Mouse (Mus musculus) monocyte, adult 2 months (primary cell): ENCODE measurements around the gene Taar8a.
"Not testable (repeated sequence)": the region's sequence is repeated elsewhere in the genome, so short reads cannot be mapped to it uniquely, and the experiment has no call there.

Experiments used
- DNase-seq, 2 experiments: peaks; one replicate each; pipeline ENCODE4 v3.0.0; 2022; ENCODE audit warnings: low spot score in 2 of 2, low read depth in 1 of 2

The Taar8a gene

DNA sequence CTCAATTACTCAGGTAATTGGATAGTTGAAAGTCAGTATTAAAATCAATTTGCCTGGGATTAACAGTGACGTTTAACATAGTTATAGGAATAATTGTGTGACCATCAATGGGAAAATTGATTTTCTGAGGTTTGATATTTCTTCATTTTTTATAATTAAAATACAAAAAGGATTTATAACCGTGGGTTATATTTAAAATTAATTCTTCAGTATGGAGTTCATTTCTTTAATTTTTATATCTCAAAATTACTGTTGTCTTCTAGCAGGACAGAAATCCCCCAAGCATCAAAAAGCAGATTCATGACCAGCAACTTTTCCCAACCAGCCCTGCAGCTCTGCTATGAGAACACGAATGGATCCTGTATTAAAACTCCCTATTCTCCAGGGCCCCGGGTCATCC is at the start of gene Taar8a:
Taar8a (plus strand) TSS at position 301 of the 400 bp plus-strand sequence.
- DNase-seq, result not testable (repeated sequence)

DNA sequence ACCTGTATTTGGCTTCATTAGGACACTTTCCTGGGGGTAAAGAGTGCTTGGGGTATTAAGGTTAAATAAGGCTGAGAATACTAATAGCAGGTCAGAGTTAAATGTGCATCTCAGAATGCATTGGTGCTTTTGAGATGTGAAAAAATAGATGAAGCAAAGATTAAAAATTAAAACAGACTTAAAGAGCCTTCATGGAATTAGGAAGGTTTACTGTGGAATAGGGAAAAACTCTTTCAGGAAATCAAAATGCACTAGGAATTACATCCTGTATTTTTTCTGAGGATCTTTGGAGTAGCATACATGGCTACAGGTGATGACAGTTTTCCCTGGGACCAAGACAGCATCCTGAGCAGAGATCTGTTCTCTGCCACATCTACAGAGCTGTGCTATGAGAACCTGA is 49.4 kb upstream of the Taar8a start, which contains the start of gene Taar7d:
Taar7d (plus strand) TSS at position 301 of the 400 bp plus-strand sequence.
- DNase-seq, result no peak

DNA sequence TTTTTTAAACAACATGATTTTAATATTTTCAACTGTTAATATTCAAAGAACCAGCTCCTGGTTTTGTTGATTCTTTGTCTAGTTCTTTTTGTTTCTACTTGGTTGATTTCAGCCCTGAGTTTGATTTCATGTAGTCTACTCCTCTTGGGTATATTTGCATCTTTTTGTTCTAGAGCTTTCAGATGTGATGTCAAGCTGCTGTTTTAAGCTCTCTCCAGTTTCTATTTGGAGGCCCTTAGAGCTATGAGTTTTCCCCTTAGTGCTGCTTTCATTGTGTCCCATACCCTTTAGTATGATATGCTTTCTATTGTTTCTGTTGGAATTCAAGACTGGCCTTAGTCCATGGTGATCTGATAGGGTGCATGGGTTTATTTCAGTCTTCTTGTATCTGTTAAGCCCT is 45.0 kb upstream of the Taar8a start:
- DNase-seq, result no peak

DNA sequence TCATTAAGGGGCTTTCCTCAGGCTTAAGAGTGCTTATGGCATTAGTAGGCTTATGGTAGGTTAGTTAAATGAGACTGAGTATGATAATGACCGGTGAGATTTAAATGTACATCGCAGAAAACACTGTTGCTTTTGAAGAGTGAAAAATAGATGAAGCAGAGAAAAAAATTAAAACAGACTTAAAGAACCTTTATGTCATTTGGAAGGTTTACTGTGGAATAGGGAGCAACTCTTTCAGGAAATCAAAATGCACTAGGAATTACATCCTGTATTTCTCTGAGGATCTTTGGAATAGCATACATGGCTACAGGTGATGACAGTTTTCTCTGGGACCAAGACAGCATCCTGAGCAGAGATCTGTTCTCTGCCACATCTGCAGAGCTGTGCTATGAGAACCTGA is 39.0 kb upstream of the Taar8a start, which contains the start of gene Taar7e:
Taar7e (plus strand) TSS at position 301 of the 400 bp plus-strand sequence.
- DNase-seq, result no peak

DNA sequence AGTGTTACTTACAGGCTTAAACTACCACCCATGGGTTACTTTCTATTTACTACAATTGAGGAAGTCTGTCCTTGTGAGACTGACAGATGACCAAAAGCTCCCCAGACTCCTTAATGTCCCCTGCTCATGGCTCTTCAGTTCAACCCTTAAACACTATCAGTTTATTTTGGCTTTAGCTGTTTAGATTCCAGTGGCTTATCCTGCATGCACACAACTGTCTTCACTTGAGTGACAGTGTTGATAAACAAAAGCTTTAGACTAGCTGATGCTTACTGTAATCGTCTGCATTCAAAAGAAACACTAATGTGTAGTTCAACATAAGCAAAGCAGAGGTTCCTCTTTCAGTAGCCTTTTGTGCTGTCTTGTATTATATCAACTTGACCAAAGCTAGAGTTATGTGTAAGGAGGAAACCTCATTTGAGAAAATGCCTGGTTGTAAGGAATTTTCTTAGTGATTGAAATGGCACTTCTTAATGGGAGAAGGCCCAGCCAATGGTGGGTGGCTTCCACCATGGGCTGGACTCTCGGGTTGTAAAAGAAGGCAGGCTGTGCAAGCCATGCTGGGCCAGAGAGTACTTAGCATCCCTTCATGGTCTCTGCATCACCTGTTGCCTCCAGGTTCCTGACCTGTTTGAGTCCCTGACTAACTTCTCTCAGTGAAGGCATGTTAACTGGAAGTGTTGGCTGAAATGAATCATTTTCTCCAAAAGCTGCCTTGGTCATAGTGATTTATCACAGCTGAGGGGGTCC is 36.0 kb upstream of the Taar8a start:
- no peak for DNase-seq

- no peak for DNase-seq
Measured at GRCm38 (mm10) chr10:24049210-24049609, 27.1 kb upstream of the Taar8a start, which contains the start of gene Taar7f. Taar7f (plus strand) TSS chr10:24049510.

DNA sequence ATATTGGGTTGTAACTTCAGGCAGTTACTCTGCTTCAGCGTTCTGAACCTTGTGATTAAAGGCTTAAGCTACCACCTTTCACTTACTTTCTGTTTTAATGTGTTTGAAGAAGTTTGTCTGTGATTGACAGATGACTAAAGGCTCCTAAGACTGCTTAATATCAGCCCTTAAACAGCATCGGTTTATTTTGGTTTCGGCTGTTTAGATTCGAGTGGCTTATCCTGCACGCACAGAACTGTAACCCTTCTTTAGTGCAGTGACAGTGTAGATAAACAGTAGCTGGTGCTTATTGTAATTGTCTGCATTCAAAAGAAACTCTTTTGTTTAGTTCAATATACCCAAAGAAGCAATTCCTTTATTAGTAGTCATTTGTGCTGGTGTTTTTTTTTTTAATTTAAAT is 24.3 kb upstream of the Taar8a start:
- no peak for DNase-seq

- DNase-seq, result no peak
Measured at GRCm38 (mm10) chr10:24058986-24059385, 17.3 kb upstream of the Taar8a start.

DNA sequence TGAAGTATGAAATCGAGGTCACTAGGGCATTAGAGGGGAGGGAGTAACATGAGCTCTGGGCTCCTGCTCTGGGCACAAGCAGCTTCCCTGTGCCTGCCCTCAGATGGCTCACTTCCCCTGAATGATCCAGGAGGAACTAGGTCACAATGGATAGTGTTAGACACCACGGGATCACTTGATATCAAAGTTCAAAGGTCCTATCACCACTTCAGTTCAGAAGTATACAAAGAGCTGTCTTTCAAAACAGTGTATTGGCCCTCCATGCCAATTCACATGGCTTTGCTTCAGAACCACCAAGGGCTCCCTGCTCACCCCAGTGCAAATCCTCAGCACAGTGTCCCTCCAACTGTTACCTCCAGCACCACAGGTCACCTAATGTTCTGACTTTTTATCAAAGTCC is 1.5 kb upstream of the Taar8a start:
- DNase-seq, result not testable (repeated sequence)

DNA sequence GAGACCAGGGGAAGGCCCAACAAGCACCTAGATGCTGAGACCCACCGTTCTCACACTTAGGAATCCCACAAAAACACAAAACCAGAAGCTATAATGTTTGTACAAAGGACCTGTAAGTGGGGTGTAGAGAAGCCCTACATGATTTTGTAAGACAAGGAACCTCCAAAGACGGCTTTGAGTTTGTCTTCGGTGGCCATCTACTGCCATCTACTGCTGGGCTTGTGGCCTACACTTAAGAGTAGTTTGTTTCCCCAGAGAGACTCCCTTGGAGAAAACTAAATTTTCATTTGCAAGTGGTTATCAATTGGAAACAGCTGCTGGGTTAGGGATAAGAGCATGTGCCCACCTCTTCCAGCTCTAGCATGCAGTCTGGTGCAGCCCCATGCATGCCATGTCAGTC is 3.9 kb downstream of the Taar8a start:
- DNase-seq, result no peak

DNA sequence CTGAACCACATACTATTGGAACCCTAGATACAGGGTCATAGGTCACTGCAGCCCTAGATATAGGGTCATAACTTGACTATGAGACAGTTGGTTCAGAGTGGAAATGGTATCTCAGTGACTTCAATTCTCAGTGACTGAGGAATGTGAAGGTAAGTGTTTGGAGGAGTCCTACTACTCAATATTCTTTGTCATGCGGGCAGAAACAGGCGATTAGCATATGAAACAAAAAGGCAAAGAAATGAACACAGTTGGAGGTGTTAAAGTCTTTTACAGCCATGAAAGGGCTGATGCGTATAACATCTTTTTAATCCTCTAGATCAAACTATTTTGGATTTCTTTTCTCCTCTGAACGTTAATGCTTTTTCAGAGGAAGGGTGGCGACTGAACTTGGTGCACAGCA is 9.6 kb downstream of the Taar8a start:
- no peak for DNase-seq

- DNase-seq, result no peak
Measured at GRCm38 (mm10) chr10:24086555-24086954, 10.3 kb downstream of the Taar8a start.

- no peak for DNase-seq
Measured at GRCm38 (mm10) chr10:24087168-24087567, 10.9 kb downstream of the Taar8a start.

- DNase-seq, result no peak
Measured at GRCm38 (mm10) chr10:24092194-24092593, 15.9 kb downstream of the Taar8a start, which contains the start of gene Taar8b. Taar8b (minus strand) TSS chr10:24092294.

GRCm38 (mm10) chr10:24097010-24097409 is 20.7 kb downstream of the Taar8a start:
- not testable (repeated sequence) for DNase-seq

- not testable (repeated sequence) for DNase-seq
Measured at GRCm38 (mm10) chr10:24101812-24102211, 25.5 kb downstream of the Taar8a start, which contains the start of gene Taar8c. Taar8c (minus strand) TSS chr10:24101912.

DNA sequence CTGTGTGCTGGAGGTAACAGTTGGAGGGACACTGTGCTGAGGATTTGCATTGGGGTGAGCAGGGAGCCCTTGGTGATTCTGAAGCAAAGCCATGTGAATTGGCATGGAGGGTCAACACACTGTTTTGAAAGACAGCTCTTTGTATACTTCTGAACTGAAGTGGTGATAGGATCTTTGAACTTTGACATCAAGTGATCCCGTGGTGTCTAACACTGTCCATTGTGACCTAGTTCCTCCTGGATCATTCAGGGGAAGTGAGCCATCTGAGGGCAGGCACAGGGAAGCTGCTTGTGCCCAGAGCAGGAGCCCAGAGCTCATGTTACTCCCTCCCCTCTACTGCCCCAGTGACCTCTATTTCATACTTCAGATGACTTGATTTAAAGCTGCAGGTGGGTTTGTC is 27.0 kb downstream of the Taar8a start:
- DNase-seq, result not testable (repeated sequence)

GRCm38 (mm10) chr10:24107747-24108146 is 31.4 kb downstream of the Taar8a start:
- DNase-seq, result no peak

DNA sequence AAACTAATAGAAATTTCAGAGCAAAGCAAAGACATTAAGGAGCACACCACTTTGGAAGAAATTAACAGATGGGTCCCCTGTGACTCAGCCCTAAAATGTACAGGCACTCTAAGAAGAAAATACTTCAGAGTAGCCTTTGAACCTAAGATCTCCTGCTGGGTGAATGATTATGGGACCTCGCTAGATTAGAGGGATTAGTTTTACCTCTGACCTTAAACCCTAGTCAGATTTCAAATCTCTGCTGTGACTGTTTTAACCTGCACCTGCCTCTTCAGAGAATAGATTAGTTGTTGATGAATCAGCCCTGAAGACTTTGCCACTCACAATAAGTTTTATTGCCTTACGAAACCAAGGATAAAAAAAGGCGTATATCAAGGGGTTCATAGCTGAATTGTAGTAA is 31.9 kb downstream of the Taar8a start:
- DNase-seq, result no peak

- DNase-seq, result not testable (repeated sequence)
Measured at GRCm38 (mm10) chr10:24109434-24109833, 33.1 kb downstream of the Taar8a start, which contains the start of gene Taar9. Taar9 (minus strand) TSS chr10:24109534.

DNA sequence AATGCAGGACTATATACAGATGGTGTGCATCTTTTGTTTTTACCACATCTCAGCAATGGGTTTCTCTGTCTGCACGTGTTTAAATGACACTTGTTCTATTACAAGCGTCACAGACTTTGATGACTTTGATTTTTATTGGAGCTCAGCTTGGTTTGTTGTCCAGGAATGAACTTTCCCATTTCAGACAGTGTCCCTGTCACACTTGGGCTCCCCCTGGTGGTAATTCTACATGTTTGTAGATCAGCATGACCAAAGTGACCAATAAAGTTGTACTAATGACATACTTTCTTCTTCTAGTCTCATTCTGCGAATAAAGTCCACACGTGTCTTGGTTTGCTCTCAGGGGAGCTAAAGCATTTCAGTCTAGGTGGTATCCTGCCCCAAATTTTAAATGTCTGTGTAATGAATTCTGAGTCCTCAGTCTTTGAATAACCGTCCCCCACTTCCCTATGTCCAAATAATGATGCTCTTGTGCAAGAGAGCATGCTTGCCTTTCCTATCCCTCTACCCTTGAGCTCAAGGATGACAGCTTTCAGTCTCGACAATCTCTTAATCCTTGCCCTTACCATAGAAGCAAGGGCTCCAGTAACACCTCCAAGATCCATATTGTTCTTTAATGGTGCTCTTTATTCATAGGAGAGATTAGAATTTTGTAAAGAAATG is 34.9 kb downstream of the Taar8a start:
- no peak for DNase-seq
